In the genomic region with DNA sequence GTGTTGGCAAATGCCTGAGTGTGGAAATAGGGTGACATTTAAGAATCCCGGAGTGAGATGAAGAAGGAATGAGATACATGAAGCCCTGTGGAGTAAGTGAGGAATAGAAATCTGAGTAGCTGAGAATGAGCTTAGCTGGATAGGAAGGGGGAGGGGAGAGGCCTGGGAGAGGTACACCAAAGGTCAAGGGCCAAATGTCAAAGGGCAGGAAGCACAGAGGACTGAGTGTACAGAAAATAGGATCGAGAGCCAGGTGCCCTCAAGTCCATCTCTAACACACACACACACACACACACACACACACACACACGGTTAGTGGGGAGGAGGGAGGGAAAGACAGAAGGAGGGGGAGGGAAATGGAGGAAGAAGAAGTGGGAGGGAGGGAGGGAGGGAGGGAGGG, we compare ENCODE assay signal across 25 mouse cellular contexts.
DNase-seq lines count a peak whose midpoint lies in the region; ATAC-seq lines count a peak whose summit lies in the region.
"Had no signal": no experiment of that assay in that cellular context is flagged by ENCODE, and none has a peak within 500 bp of the region (broad histone marks: within the 10 kb centered on the region; RNA-seq: fewer than 3 reads in every experiment).

No protein-coding gene starts in this region.

- H3K4me1 ChIP-seq in hindbrain, embryonic 10.5 days (replicated peaks) = peaks cover 8% of the 10 kb centered on the region; the same call in 1 of the 2 replicates
- H3K4me1 ChIP-seq in hindbrain, embryonic 16.5 days (ENCODE audit: control insufficient read depth, insufficient read depth, low read depth, low read length) = no peaks in the 10 kb centered on the region
- peaks cover 5% of the 10 kb centered on the region for H3K4me1 ChIP-seq in embryonic facial prominence, embryonic 10.5 days
- H3K4me1 ChIP-seq: forebrain, embryonic 13.5 days; neural tube, embryonic 13.5 days had no signal

- no peaks in the 10 kb centered on the region for H3K27me3 ChIP-seq in hindbrain, embryonic 10.5 days (ENCODE audit: insufficient read depth, poor library complexity, severe bottlenecking)
- no peaks in the 10 kb centered on the region for H3K27me3 ChIP-seq in hindbrain, embryonic 16.5 days (replicated peaks; ENCODE audit: control insufficient read depth, insufficient read depth, low read length)
- H3K27me3 ChIP-seq in embryonic facial prominence, embryonic 10.5 days (replicated peaks; ENCODE audit: low read depth, poor library complexity, severe bottlenecking) = no peaks in the 10 kb centered on the region
- H3K27me3 ChIP-seq: forebrain, embryonic 13.5 days; neural tube, embryonic 13.5 days had no signal

- H3K4me3 ChIP-seq in hindbrain, embryonic 10.5 days = no peak overlapping the region
- H3K4me3 ChIP-seq in hindbrain, embryonic 16.5 days (ENCODE audit: low read length) = no peak overlapping the region
- no peak overlapping the region for H3K4me3 ChIP-seq in embryonic facial prominence, embryonic 10.5 days
- H3K4me3 ChIP-seq: forebrain, embryonic 13.5 days; midbrain, embryonic 10.5 days; myocyte; neural tube, embryonic 13.5 days had no signal

- H3K4me2 ChIP-seq in hindbrain, embryonic 16.5 days (ENCODE audit: low read length) = no peak overlapping the region
- H3K4me2 ChIP-seq: forebrain, embryonic 13.5 days; liver, embryonic 11.5 days; neural tube, embryonic 13.5 days had no signal

- no peaks in the 10 kb centered on the region for H3K9me3 ChIP-seq in hindbrain, embryonic 10.5 days
- H3K9me3 ChIP-seq in hindbrain, embryonic 16.5 days (ENCODE audit: control insufficient read depth, low read length) = no peaks in the 10 kb centered on the region
- no peaks in the 10 kb centered on the region for H3K9me3 ChIP-seq in embryonic facial prominence, embryonic 10.5 days
- H3K9me3 ChIP-seq: forebrain, embryonic 13.5 days; midbrain, embryonic 10.5 days; neural tube, embryonic 13.5 days had no signal

- ATAC-seq in hindbrain, embryonic 16.5 days = no peak
- ATAC-seq: forebrain, embryonic 13.5 days; intestine, postnatal 0 days; midbrain, embryonic 16.5 days had no signal

- peak; percentile 11 for DNase-seq in hindbrain, embryonic 10.5 days (ENCODE audit: low spot score)
- DNase-seq in kidney, postnatal 36 days = peak; percentile 50 to 62
- no peak for DNase-seq in kidney, postnatal 14 days
- DNase-seq in embryo, embryonic 10.5 days (ENCODE audit: low spot score) = peak; percentile 53
- peak; percentile 16 for DNase-seq in embryonic facial prominence, embryonic 10.5 days (ENCODE audit: low spot score)
- DNase-seq in layer of hippocampus, adult 8-10 months (ENCODE audit: low spot score in 2 of 2) = no peak
- DNase-seq: adrenal gland, adult 2 months; B cell, adult 2 months; cerebellum, adult 11 months; cerebellum, adult 9-11 months; gastrocnemius, postnatal 36 days; heart, postnatal 4 days; lung, adult 18-20 months; right cerebral cortex, adult 18-20 months; right cerebral cortex, postnatal 4 days; thymus, adult 18-20 months; thymus, postnatal 4 days had no signal

- no peaks in the 10 kb centered on the region for H3K36me3 ChIP-seq in hindbrain, embryonic 10.5 days
- no peaks in the 10 kb centered on the region for H3K36me3 ChIP-seq in hindbrain, embryonic 16.5 days (ENCODE audit: control insufficient read depth, insufficient read depth, low read length)
- no peaks in the 10 kb centered on the region for H3K36me3 ChIP-seq in embryonic facial prominence, embryonic 10.5 days (replicated peaks)
- H3K36me3 ChIP-seq: midbrain, embryonic 10.5 days; neural tube, embryonic 13.5 days had no signal

- 34% methylated on average over 2 of the region's 3 CpGs for WGBS in hindbrain, embryonic 10.5 days
- WGBS in hindbrain, embryonic 16.5 days = 48% methylated on average over 2 of the region's 3 CpGs
- 34% methylated on average over 2 of the region's 3 CpGs for WGBS in embryonic facial prominence, embryonic 10.5 days

- no peak overlapping the region for H3K9ac ChIP-seq in hindbrain, embryonic 16.5 days (ENCODE audit: low read depth, low read length)
- H3K9ac ChIP-seq: forebrain, embryonic 13.5 days; neural tube, embryonic 13.5 days had no signal

- H3K27ac ChIP-seq in hindbrain, embryonic 10.5 days = no peak overlapping the region
- no peak overlapping the region for H3K27ac ChIP-seq in hindbrain, embryonic 16.5 days (ENCODE audit: low read depth, low read length)
- no peak overlapping the region for H3K27ac ChIP-seq in embryonic facial prominence, embryonic 10.5 days (replicated peaks)
- H3K27ac ChIP-seq: forebrain, embryonic 13.5 days; midbrain, embryonic 10.5 days; neural tube, embryonic 13.5 days had no signal

Comparison
In these comparisons a context has a peak if more than half of its experiments do, and no peak if none do; other contexts are left out.
1. DNase-seq: peak in hindbrain, embryonic 10.5 days (single experiment), kidney, postnatal 36 days (2 of 2), embryo, embryonic 10.5 days (single experiment) and embryonic facial prominence, embryonic 10.5 days (single experiment); none in kidney, postnatal 14 days (single experiment) and layer of hippocampus, adult 8-10 months (0 of 2).